Mouse (Mus musculus): ENCODE measurements around the gene Epsti1.

- TF ChIP-seq GATA1 (IDR thresholded peaks at IDR 0.05; ENCODE audit: borderline replicate concordance, low read length) = no peak
- TF ChIP-seq FLI1 (IDR thresholded peaks at IDR 0.05; ENCODE audit: low read length) = no peak
Measured at GRCm38 (mm10) chr14:78040643-78041042, 136.6 kb downstream of the Epsti1 start.
